Mouse (Mus musculus): ENCODE measurements around the gene Gm32742. TPM values are rescaled to one million over a fixed set of nuclear protein-coding genes. Genes with fewer than 3 reads are reported as not detected.
A peak's percentile ranks its signal among the peaks of the same experiment; 100 is the strongest.

Gene Gm32742
- total RNA-seq, 1 experiment = under 0.01 TPM

- Histone ChIP-seq H3K4me3 (ENCODE audit: insufficient read depth in 1 of 2, low read depth in 1 of 2, low read length in 2 of 2, poor library complexity in 1 of 2, severe bottlenecking in 1 of 2) (no peak overlapping the region), H3K27ac (ENCODE audit: insufficient read depth, low read depth, low read length, poor library complexity, severe bottlenecking) (no peak overlapping the region), H3K9me3 (ENCODE audit: control insufficient read depth, insufficient read depth, low read depth, low read length) (no peaks in the 10 kb centered on the region), H3K36me3 (ENCODE audit: control insufficient read depth, insufficient read depth, low read length, poor library complexity, severe bottlenecking) (no peaks in the 10 kb centered on the region), H3K9ac (ENCODE audit: insufficient read depth, low read depth, low read length, poor library complexity, severe bottlenecking) (no peak overlapping the region), H3K4me1 (ENCODE audit: control insufficient read depth in 2 of 2, insufficient read depth in 2 of 2, low read length in 2 of 2, poor library complexity in 1 of 2) (no peaks in the 10 kb centered on the region)
- no peak for TF ChIP-seq ZNF384 (IDR thresholded peaks at IDR 0.05; ENCODE audit: low read depth, low read length)
- no peak for TF ChIP-seq CHD2 (IDR thresholded peaks at IDR 0.05; ENCODE audit: low read depth, low read length)
- no peak for TF ChIP-seq HCFC1 (IDR thresholded peaks at IDR 0.05; ENCODE audit: borderline replicate concordance, insufficient read depth, low read length)
- TF ChIP-seq MAFK (IDR thresholded peaks at IDR 0.05; ENCODE audit: insufficient read depth, low read depth, low read length) = no peak
- in situ Hi-C loops (cut with MboI; ENCODE audit: low sequenced_read_pairs in 2 of 2, unreplicated experiment in 2 of 2) = no loop called here
- DNase-seq (ENCODE audit: low read depth, low spot score) = no peak
Observed at GRCm38 (mm10) chr9:51167954-51168353, 2.6 kb upstream of the Gm32742 start.

DNA sequence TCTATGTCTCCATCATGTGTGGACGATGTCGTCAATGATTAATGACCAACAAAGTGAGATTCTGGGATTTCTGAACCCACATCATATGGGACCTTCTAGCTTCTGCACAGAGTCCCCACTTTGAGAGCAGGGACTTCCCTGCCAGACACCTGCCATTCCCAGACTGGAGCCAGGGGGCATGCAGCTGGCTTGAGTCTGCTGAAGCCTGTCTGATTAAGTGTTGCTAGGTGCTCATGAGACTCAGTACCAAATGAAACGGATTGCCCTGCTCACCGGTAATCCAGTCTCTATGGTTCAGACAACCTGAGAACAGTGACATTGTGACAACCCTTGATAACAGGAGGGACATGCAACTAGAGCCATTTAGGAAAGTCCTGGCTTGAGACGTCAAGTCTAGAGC is 1.3 kb downstream of the Gm32742 start:
- H3K27ac ChIP-seq (ENCODE audit: insufficient read depth, low read depth, low read length, poor library complexity, severe bottlenecking) = no peak overlapping the region
- H3K36me3 ChIP-seq (ENCODE audit: control insufficient read depth, insufficient read depth, low read length, poor library complexity, severe bottlenecking) = no peaks in the 10 kb centered on the region
- H3K4me1 ChIP-seq (ENCODE audit: control insufficient read depth in 2 of 2, insufficient read depth in 2 of 2, low read length in 2 of 2, poor library complexity in 1 of 2) = no peaks in the 10 kb centered on the region
- H3K4me3 ChIP-seq (ENCODE audit: insufficient read depth in 1 of 2, low read depth in 1 of 2, low read length in 2 of 2, poor library complexity in 1 of 2, severe bottlenecking in 1 of 2) = no peak overlapping the region
- TF ChIP-seq ZNF384 (IDR thresholded peaks at IDR 0.05; ENCODE audit: low read depth, low read length) = no peak
- no peak for TF ChIP-seq HCFC1 (IDR thresholded peaks at IDR 0.05; ENCODE audit: borderline replicate concordance, insufficient read depth, low read length)
- TF ChIP-seq CHD2 (IDR thresholded peaks at IDR 0.05; ENCODE audit: low read depth, low read length) = no peak
- TF ChIP-seq MAFK (IDR thresholded peaks at IDR 0.05; ENCODE audit: insufficient read depth, low read depth, low read length) = no peak
- TF ChIP-seq ZC3H11A (IDR thresholded peaks at IDR 0.05; ENCODE audit: borderline replicate concordance, low read depth, low read length) = no peak
- H3K9me3 ChIP-seq (ENCODE audit: control insufficient read depth, insufficient read depth, low read depth, low read length) = no peaks in the 10 kb centered on the region
- no peak for DNase-seq (ENCODE audit: low read depth, low spot score)
- no peak overlapping the region for H3K9ac ChIP-seq (ENCODE audit: insufficient read depth, low read depth, low read length, poor library complexity, severe bottlenecking)
- in situ Hi-C loops (cut with MboI; ENCODE audit: low sequenced_read_pairs in 2 of 2, unreplicated experiment in 2 of 2) = loop anchor here in 1 of 2 experiments (5.0 kb wide), 1 partner anchor 128 kb away; no protein-coding TSS in a partner anchor

GRCm38 (mm10) chr9:51161771-51162388 is 3.4 kb downstream of the Gm32742 start:
- Histone ChIP-seq H3K9ac (ENCODE audit: insufficient read depth, low read depth, low read length, poor library complexity, severe bottlenecking) (no peak overlapping the region), H3K27ac (ENCODE audit: insufficient read depth, low read depth, low read length, poor library complexity, severe bottlenecking) (no peak overlapping the region), H3K9me3 (ENCODE audit: control insufficient read depth, insufficient read depth, low read depth, low read length) (no peaks in the 10 kb centered on the region), H3K4me1 (ENCODE audit: control insufficient read depth in 2 of 2, insufficient read depth in 2 of 2, low read length in 2 of 2, poor library complexity in 1 of 2) (no peaks in the 10 kb centered on the region), H3K36me3 (ENCODE audit: control insufficient read depth, insufficient read depth, low read length, poor library complexity, severe bottlenecking) (no peaks in the 10 kb centered on the region), H3K4me3 (ENCODE audit: insufficient read depth in 1 of 2, low read depth in 1 of 2, low read length in 2 of 2, poor library complexity in 1 of 2, severe bottlenecking in 1 of 2) (no peak overlapping the region)
- TF ChIP-seq ZC3H11A (IDR thresholded peaks at IDR 0.05; ENCODE audit: borderline replicate concordance, low read depth, low read length) (peak; percentile 87), ZNF384 (IDR thresholded peaks at IDR 0.05; ENCODE audit: low read depth, low read length) (no peak)
- peak; percentile 58 for DNase-seq (ENCODE audit: low read depth, low spot score)
- in situ Hi-C loops (cut with MboI; ENCODE audit: low sequenced_read_pairs in 2 of 2, unreplicated experiment in 2 of 2) = loop anchor here in 1 of 2 experiments (5.0 kb wide), 1 partner anchor 130 kb away; no protein-coding TSS in a partner anchor

- no peak overlapping the region; the same call in 1 of the 2 replicates for H3K9ac ChIP-seq (ENCODE audit: insufficient read depth, low read depth, low read length, poor library complexity, severe bottlenecking)
- no peak overlapping the region for H3K27ac ChIP-seq (ENCODE audit: insufficient read depth, low read depth, low read length, poor library complexity, severe bottlenecking)
- TF ChIP-seq CHD2 (IDR thresholded peaks at IDR 0.05; ENCODE audit: low read depth, low read length) (no peak), ZC3H11A (IDR thresholded peaks at IDR 0.05; ENCODE audit: borderline replicate concordance, low read depth, low read length) (peak; percentile 10; the same call in 1 of the 2 replicates)
- in situ Hi-C loops (cut with MboI; ENCODE audit: low sequenced_read_pairs in 2 of 2, unreplicated experiment in 2 of 2) = no loop called here
- no peaks in the 10 kb centered on the region for H3K9me3 ChIP-seq (ENCODE audit: control insufficient read depth, insufficient read depth, low read depth, low read length)
- H3K36me3 ChIP-seq (ENCODE audit: control insufficient read depth, insufficient read depth, low read length, poor library complexity, severe bottlenecking) = no peaks in the 10 kb centered on the region
- H3K4me1 ChIP-seq (ENCODE audit: control insufficient read depth in 2 of 2, insufficient read depth in 2 of 2, low read length in 2 of 2, poor library complexity in 1 of 2) = peaks cover 0 to 4% of the 10 kb centered on the region in 2 experiments; a peak in 1 of 4 replicates
- DNase-seq (ENCODE audit: low read depth, low spot score) = peak; percentile 40
- no peak overlapping the region for H3K4me3 ChIP-seq (ENCODE audit: insufficient read depth in 1 of 2, low read depth in 1 of 2, low read length in 2 of 2, poor library complexity in 1 of 2, severe bottlenecking in 1 of 2)
Observed at GRCm38 (mm10) chr9:51152079-51152752, 13.1 kb downstream of the Gm32742 start.

Data from ES-E14 (cell line).